Mouse (Mus musculus) limb, embryonic 13.5 days (tissue): ENCODE measurements around the gene Nek7. TPM values are rescaled to one million over a fixed set of nuclear protein-coding genes. Genes with fewer than 3 reads are reported as not detected.

ENCODE experiments used
- ATAC-seq: fragments of 200-750 bp; cut with Nextera tagmentation; 2 replicates; pipeline ENCODE4 v1.8.0; 2017; ENCODE audit warnings: low read depth, moderate number of reproducible peaks, moderate TSS enrichment; ENCODE audit not compliant: low FRiP score
- H3K27ac ChIP-seq: fragments of 300-500 bp; sonication (generic); 2 replicates; pipeline ENCODE4 v1.5.1; 2015; ENCODE audit warnings: inconsistent platforms, mild to moderate bottlenecking, moderate library complexity
- H3K27me3 ChIP-seq: fragments of 300-500 bp; sonication (generic); 2 replicates; pipeline ENCODE4 v1.6.1; 2015; ENCODE audit warnings: mild to moderate bottlenecking, inconsistent platforms
- H3K36me3 ChIP-seq: fragments of 300-500 bp; sonication (generic); 2 replicates; pipeline ENCODE4 v1.6.1; 2015; ENCODE audit warnings: inconsistent platforms, mild to moderate bottlenecking, moderate library complexity
- H3K4me1 ChIP-seq: fragments of 300-500 bp; sonication (generic); 2 replicates; pipeline ENCODE4 v1.6.1; 2015; ENCODE audit warnings: inconsistent platforms
- H3K4me2 ChIP-seq: fragments of 300-500 bp; sonication (generic); replicated peaks from 2 replicates; pipeline ENCODE4 v1.6.1; 2015; ENCODE audit warnings: inconsistent platforms, mild to moderate bottlenecking, moderate library complexity
- H3K4me3 ChIP-seq: fragments of 300-500 bp; sonication (generic); 2 replicates; pipeline ENCODE4 v1.5.1; 2015; ENCODE audit warnings: moderate library complexity, mild to moderate bottlenecking, inconsistent platforms
- H3K9ac ChIP-seq: fragments of 300-500 bp; sonication (generic); 2 replicates; pipeline ENCODE4 v1.6.1; 2015; ENCODE audit warnings: mild to moderate bottlenecking, inconsistent platforms
- H3K9me3 ChIP-seq: fragments of 300-500 bp; sonication (generic); 2 replicates; pipeline ENCODE4 v1.6.1; 2016; ENCODE audit warnings: inconsistent platforms
- WGBS: fragments of 180-500 bp; shearing (Covaris S2); methylation state at CpG from one replicate; pipeline ENCODE4 v1.1.7; 2015; 5-methylcytosine and 5-hydroxymethylcytosine counted together
- polyA plus RNA-seq: library from polyadenylated mRNA; unstranded; fragments of >200 nt; fragmentation: Nextera tagmentation; extraction: Ambion mirVana; gene quantifications from 2 replicates; pipeline ENCODE4 v1.2.1, GENCODE M21; 2015

Nek7 gene
- polyA plus RNA-seq, 1 experiment from 2014 or later, result 37.0 TPM

DNA sequence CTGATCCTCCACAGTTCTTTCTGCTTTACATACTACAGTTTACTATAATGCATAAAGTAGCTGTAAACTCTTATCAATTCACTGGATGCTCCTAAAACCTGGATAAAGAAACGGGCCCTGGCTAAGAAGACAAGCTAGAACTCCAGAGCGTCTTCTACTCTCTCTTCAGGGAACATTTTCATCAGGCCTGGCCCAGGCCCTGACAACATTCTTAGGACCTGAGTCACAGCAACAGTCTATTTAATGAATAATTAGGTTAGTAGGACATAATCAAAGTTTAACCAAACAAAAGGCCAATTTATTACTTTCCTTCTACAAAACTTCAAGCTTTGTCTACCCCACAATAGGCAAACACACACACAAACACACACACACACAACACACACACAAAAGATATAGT is 15.2 kb downstream of the Nek7 start:
- ATAC-seq, result no peak
- Histone ChIP-seq H3K4me1 (0 out of 2 replicates have a peak, but pooled peaks cover 4% of the 10 kb centered on the region), H3K4me3 (no peak overlapping the region), H3K27me3 (no peaks in the 10 kb centered on the region), H3K9me3 (no peaks in the 10 kb centered on the region), H3K4me2 (no peak overlapping the region), H3K9ac (no peak overlapping the region), H3K27ac (no peak overlapping the region), H3K36me3 (peaks cover 6% of the 10 kb centered on the region)
- 74% methylated on average over 2 of the region's 2 CpGs for WGBS

DNA sequence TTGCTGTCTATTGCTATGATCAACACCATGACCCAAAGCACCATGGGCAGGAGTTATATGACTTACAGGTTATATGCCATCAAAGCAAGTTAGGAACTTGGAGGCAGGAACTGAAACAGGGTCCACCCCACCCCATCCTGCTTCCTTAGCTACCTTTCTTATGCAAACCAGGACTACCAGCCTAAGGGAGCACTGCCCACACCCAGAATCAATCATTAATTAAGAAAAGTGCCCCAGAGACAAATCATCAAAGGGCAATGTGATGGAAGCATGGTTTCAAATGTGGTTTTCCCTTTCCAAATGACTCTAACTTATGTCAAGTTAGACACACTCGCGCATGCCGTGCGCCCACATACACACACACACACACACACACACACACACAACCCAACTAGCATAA is 16.0 kb downstream of the Nek7 start:
- Histone ChIP-seq H3K27me3 (no peaks in the 10 kb centered on the region), H3K9ac (no peak overlapping the region), H3K4me2 (no peak overlapping the region), H3K27ac (no peak overlapping the region), H3K4me3 (no peak overlapping the region), H3K4me1 (0 out of 2 replicates have a peak, but pooled peaks cover 4% of the 10 kb centered on the region), H3K36me3 (peaks cover 6% of the 10 kb centered on the region), H3K9me3 (no peaks in the 10 kb centered on the region)
- ATAC-seq, result no peak
- 97% methylated on average over 4 of the region's 4 CpGs for WGBS

DNA sequence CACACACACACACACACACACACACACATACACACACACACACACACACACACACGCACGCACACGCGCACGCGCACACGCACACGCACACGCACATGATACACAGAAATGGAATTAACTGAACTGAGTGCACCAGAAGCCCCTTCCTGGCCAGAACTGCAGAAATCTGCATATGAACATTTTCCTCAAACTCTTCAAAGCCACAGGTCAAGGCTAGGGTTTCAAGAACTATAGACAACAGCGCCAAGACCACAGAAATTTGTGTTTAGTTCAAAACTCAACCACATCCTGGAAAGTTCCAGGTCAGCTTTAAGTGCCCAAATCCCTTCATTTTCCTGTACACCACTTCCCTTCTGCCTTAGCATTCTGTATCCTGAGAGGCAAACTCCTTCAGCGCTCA is 21.9 kb downstream of the Nek7 start:
- Histone ChIP-seq H3K36me3 (peaks cover under 1% of the 10 kb centered on the region; the same call in 1 of the 2 replicates), H3K27ac (no peak overlapping the region), H3K4me1 (0 out of 2 replicates have a peak, but pooled peaks cover 11% of the 10 kb centered on the region), H3K4me2 (no peak overlapping the region), H3K9me3 (no peaks in the 10 kb centered on the region), H3K4me3 (no peak overlapping the region), H3K9ac (no peak overlapping the region), H3K27me3 (no peaks in the 10 kb centered on the region)
- ATAC-seq, result no peak
- WGBS, result 93% methylated on average over 11 of the region's 11 CpGs

DNA sequence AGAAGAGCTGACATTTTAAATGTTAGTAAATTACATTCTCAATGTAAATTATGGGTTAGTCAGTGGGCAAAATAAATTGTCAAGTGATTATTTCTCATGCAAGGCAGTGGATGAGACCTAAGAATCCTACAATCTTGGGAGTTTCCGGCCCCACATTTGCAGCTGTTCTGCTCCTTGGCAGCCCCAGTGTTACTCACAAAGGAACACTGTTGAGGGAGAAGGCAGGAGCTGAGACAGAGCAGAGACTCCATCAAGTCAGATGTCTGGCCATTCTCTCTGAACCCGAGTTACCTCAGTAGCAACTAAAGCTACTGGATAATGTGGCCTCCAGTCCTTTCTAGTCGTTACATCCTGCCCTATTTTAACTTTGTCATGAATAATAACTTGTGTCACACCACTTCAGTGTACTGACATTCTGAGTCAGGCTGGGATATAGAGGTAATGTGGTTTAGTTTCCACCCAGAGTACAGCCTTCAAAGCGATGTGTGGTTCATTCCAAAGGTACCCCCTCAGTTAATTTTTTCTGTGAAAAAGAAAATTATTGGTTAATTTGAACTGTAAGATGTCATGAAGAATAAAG is 23.7 kb downstream of the Nek7 start:
- 0 out of 2 replicates have a peak, but pooled peaks cover 7% of the 10 kb centered on the region for H3K4me1 ChIP-seq
- ATAC-seq, result no peak
- H3K4me3 ChIP-seq, result no peak overlapping the region
- no peak overlapping the region for H3K4me2 ChIP-seq
- no peak overlapping the region for H3K9ac ChIP-seq
- H3K27ac ChIP-seq, result no peak overlapping the region
- WGBS, result 65% methylated on average over 4 of the region's 4 CpGs
- H3K27me3 ChIP-seq, result no peaks in the 10 kb centered on the region
- peaks cover 8% of the 10 kb centered on the region for H3K36me3 ChIP-seq
- no peaks in the 10 kb centered on the region for H3K9me3 ChIP-seq

DNA sequence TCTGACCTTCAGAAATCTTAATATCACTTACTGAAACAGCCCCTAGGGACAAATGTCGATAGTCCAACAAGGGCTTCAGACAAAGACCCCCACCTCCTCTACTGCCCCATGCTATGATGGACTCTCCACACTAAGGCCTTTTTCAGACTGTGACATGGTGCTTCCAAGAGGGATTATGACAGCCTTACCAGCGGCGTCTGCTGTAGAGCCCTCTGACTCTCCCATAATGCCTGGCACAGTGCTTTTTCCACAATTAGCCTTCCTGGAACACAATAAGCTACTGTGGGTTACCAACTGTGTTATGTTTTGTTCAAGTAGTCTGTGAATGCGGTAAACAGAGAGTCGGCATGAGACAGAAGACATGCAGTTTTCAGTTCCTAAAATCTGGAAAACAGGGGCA is 25.0 kb downstream of the Nek7 start:
- Histone ChIP-seq H3K4me2 (no peak overlapping the region), H3K9ac (no peak overlapping the region), H3K36me3 (peaks cover 8% of the 10 kb centered on the region), H3K27me3 (no peaks in the 10 kb centered on the region), H3K27ac (no peak overlapping the region), H3K4me3 (no peak overlapping the region), H3K9me3 (no peaks in the 10 kb centered on the region), H3K4me1 (0 out of 2 replicates have a peak, but pooled peaks cover 7% of the 10 kb centered on the region)
- WGBS, result 80% methylated on average over 5 of the region's 5 CpGs
- ATAC-seq, result no peak

DNA sequence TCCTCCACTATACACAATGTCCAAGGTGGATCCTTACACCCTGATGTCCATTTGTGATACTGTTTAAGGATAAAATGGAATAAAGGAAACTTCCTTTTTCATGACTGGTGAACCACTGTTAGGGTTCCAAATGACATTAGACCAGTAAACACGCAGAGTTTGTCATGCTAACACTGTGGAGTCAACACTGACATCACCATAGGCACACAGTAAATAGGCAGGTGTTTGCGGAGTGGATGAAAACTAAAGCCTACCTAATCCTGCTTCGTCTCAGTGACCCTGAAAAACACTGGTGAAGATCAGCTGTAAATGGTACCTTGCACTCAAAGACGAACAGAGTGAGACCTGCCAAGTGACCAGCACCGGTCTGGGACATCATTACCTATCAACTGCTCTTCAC is 26.0 kb downstream of the Nek7 start:
- Histone ChIP-seq H3K36me3 (peaks cover 8% of the 10 kb centered on the region), H3K4me3 (no peak overlapping the region), H3K27ac (no peak overlapping the region), H3K4me1 (0 out of 2 replicates have a peak, but pooled peaks cover 7% of the 10 kb centered on the region), H3K27me3 (no peaks in the 10 kb centered on the region), H3K4me2 (no peak overlapping the region), H3K9me3 (no peaks in the 10 kb centered on the region), H3K9ac (no peak overlapping the region)
- WGBS, result 89% methylated on average over 5 of the region's 5 CpGs
- no peak for ATAC-seq

DNA sequence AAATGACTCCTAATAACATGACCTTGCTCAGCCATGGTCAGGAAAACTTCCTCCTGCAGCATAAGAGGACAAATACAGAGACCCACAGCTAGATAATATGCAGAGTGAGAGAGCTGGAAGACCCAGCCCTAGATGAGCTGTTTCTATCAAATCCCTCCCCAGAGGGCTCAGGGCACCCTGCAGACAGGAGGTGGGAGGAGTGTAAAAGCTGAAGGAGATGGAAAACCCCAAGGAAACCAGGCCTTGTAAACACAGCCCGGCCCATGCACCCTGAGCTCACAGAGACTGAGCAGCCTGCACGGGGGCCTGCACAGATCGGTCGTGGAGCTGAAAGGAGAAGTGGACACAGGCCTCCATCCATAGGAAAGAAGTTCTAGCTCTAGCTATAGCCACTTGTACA is 27.5 kb downstream of the Nek7 start:
- Histone ChIP-seq H3K27ac (no peak overlapping the region), H3K36me3 (peaks cover 8% of the 10 kb centered on the region), H3K4me1 (0 out of 2 replicates have a peak, but pooled peaks cover 12% of the 10 kb centered on the region), H3K27me3 (no peaks in the 10 kb centered on the region), H3K9me3 (no peaks in the 10 kb centered on the region), H3K9ac (no peak overlapping the region), H3K4me2 (no peak overlapping the region), H3K4me3 (no peak overlapping the region)
- ATAC-seq, result no peak
- WGBS, result 93% methylated on average over 4 of the region's 4 CpGs

DNA sequence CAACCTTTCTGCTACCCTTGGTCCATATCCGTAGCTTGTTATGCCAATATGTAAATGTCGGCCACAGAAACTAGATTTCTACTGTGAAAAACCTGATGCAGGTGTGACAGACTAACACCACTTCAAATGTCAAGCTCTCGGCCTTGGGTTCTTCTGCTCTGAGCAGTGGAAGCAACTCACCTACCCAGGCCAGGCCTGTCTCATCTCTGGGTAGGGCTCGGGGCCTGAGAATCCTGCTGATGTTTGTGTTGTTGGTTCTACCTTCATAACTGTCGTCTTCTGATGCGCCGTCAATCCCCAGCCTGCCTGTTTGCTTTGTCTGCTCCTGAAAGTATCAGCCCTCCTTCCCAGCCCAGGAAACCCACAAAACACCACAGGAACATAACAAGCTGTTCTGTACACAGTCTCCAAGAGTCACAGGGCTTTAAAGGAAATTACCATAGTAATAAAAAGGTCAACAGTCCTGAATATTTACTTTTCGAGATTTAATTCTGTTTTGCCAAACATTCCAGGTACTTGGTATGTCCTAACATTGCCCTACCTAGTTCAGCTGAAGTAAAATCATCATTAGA is 29.4 kb downstream of the Nek7 start:
- no peak overlapping the region for H3K4me3 ChIP-seq
- H3K36me3 ChIP-seq, result peaks cover 8% of the 10 kb centered on the region
- no peaks in the 10 kb centered on the region for H3K27me3 ChIP-seq
- H3K27ac ChIP-seq, result no peak overlapping the region
- no peak for ATAC-seq
- H3K9me3 ChIP-seq, result no peaks in the 10 kb centered on the region
- 0 out of 2 replicates have a peak, but pooled peaks cover 8% of the 10 kb centered on the region for H3K4me1 ChIP-seq
- WGBS, result 81% methylated on average over 8 of the region's 8 CpGs
- H3K9ac ChIP-seq, result no peak overlapping the region
- H3K4me2 ChIP-seq, result no peak overlapping the region

DNA sequence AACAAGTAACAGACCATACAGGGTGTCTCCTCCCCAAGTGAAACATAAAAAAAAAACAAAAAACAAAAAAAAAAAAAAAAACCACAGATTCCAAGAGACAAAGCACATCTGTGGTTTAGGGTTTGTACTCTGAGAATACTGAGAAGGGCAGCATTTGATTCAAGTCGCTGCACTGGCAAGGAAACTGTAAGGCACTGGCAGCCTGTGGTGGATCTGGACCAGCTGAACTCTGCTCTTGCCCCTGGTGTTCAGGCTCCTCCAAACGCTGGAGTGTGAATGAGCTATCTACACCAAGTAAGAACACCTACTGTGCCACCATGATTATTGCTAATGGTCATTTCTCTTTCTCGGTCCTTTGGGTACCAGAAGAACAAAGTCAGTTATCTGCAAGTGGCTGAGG is 30.8 kb downstream of the Nek7 start:
- Histone ChIP-seq H3K36me3 (peaks cover 8% of the 10 kb centered on the region), H3K27ac (no peak overlapping the region), H3K4me2 (no peak overlapping the region), H3K9me3 (no peaks in the 10 kb centered on the region), H3K27me3 (no peaks in the 10 kb centered on the region), H3K4me1 (0 out of 2 replicates have a peak, but pooled peaks cover 5% of the 10 kb centered on the region), H3K9ac (no peak overlapping the region), H3K4me3 (no peak overlapping the region)
- 63% methylated on average over 3 of the region's 3 CpGs for WGBS
- no peak for ATAC-seq

DNA sequence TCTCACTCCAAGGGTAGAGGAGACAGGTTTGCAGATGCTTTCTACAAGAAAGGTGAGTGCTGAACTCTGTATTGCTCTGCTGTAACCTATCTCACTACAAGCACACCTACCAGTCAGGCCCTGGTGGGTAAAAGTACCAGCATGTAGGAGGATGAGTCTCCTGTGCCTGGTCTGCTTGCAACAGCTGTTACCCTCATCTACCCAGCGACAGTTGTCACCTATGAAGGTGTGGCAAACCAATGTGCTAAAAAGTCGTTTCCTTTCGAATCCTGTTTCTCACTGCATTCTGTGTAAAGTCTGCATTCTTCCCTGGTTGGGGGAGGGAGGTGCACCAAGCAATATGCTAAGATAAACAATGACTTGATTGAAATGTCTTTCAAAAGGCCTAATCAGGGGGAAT is 32.1 kb downstream of the Nek7 start:
- 33% methylated on average over 3 of the region's 3 CpGs for WGBS
- H3K36me3 ChIP-seq, result peaks cover 5% of the 10 kb centered on the region
- H3K4me3 ChIP-seq, result no peak overlapping the region
- no peaks in the 10 kb centered on the region; the same call in 1 of the 2 replicates for H3K9me3 ChIP-seq
- ATAC-seq, result no peak
- no peak overlapping the region for H3K4me2 ChIP-seq
- H3K27ac ChIP-seq, result no peak overlapping the region
- H3K9ac ChIP-seq, result no peak overlapping the region
- H3K27me3 ChIP-seq, result no peaks in the 10 kb centered on the region
- 0 out of 2 replicates have a peak, but pooled peaks cover 5% of the 10 kb centered on the region for H3K4me1 ChIP-seq

DNA sequence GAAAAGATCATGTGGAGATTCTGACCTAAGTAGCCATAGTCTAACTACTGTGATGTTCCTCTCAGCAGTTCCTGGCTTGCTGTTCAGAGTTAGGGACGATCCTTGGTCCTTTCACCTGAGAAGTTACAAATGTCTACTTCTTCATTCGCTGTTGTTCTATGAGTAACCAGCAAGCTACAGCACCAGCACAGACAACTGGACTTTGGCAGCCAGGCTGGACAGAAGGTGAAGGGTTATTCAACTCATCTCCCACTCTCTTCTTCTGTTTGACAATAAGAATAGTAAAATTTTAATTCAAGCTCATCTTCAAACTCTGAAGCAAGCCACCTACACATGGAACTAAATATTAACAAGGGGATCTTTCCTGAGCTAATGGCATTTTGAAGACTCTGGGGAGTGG is 33.0 kb downstream of the Nek7 start:
- no peak for ATAC-seq
- Histone ChIP-seq H3K4me3 (no peak overlapping the region), H3K4me1 (0 out of 2 replicates have a peak, but pooled peaks cover 5% of the 10 kb centered on the region), H3K27ac (no peak overlapping the region), H3K4me2 (no peak overlapping the region), H3K27me3 (no peaks in the 10 kb centered on the region), H3K36me3 (no peaks in the 10 kb centered on the region; the same call in 1 of the 2 replicates), H3K9ac (no peak overlapping the region), H3K9me3 (no peaks in the 10 kb centered on the region; the same call in 1 of the 2 replicates)
- WGBS, result 90% methylated on average over 2 of the region's 2 CpGs

DNA sequence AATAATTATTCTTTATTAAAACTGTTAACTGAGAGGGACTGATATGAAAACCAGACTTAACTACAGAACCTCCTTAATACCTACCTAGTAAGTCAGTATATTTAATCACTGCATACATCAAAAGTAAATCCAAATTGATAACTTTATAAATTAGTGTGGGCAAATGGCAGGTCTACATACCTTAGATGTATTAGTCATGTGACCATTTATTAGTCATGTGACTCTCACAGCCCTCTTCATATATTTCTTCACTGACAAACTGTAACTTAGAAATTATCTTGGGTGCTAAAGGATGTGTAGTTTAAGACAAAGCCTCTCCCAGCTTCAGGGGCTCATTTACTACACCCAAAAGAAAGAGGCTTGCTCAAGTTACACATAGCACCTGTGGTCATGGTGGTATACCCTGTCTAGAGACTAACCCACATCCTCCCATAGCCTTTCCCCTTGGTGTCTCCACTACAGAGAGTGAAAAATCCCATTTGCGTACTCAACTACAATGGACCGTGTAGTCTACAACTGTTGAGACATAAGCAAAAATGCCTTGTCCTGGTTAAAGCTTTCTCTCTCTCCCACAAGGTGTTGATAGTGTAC is 35.4 kb downstream of the Nek7 start:
- no peak overlapping the region for H3K4me3 ChIP-seq
- H3K9ac ChIP-seq, result no peak overlapping the region

More for the DNA sequence above, 35.4 kb downstream of the Nek7 start:
- no peaks in the 10 kb centered on the region; the same call in 1 of the 2 replicates for H3K9me3 ChIP-seq
- H3K27me3 ChIP-seq, result no peaks in the 10 kb centered on the region
- no peak overlapping the region for H3K27ac ChIP-seq
- no peak for ATAC-seq
- no peak overlapping the region for H3K4me2 ChIP-seq
- 0 out of 2 replicates have a peak, but pooled peaks cover 5% of the 10 kb centered on the region for H3K4me1 ChIP-seq
- no peaks in the 10 kb centered on the region; the same call in 1 of the 2 replicates for H3K36me3 ChIP-seq
- WGBS, result 96% methylated on average over 2 of the region's 2 CpGs
